Mouse (Mus musculus) adrenal gland, adult (tissue): ENCODE measurements around the gene Mxra8.

ENCODE experiments used
- DNase-seq, 2 experiments: peaks; one replicate each; pipeline ENCODE4 v3.0.0; 2022 to 2023; ENCODE audit warnings: low spot score in 1 of 2; ENCODE audit not compliant: inconsistent age in 2 of 2

Mxra8 gene

DNA sequence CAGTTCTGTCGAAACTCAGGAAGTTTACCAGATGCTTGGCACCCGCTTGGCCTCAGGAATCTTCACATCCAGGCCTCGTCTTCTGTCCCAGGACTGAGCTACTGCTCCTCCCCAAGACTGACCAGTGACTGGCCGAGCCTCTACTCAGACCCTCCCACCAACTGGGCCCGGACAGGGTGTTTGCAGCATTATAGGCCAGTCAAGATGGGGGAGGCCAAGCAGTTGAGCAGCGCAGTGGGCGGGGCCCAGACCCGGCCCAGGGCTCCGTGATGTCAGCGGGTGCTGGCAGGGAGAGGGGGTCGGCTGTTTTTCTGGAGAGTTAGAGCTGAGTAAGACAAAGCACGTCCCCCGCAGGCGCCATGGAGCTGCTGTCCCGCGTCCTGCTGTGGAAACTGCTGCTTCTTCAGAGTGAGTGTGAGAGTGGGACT, at the start of gene Mxra8:
TSS of gene Mxra8 (plus strand) at position 198 of the 428 bp plus-strand sequence.
- DNase-seq, result peak; percentile 88 to 90

DNA sequence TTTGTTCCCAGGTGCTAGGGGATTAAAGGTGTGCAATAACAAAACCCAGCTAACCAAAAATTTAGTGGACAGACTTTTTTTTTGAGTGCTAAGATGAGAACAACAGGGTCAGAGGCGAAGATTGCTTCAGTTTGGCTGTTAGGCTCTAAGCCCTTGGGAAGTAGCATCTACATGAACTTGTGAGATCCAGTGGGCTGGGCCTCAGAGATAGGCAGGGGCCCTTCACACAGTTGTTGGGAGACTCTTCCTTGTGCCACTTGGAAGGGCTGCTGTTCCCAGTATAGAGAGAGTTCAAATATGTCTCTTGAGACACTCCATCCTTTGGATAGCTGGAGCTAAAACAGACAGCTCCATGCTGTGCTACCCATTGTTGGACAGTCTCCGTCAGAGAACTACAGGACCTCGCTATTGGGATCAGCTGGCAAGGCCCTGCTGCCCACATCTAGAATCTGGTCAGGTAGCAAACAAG, 49.4 kb upstream of the Mxra8 start, which contains the start of gene Ankrd65:
TSS of gene Ankrd65 (plus strand) at position 419 of the 469 bp plus-strand sequence.
- DNase-seq, result no peak

DNA sequence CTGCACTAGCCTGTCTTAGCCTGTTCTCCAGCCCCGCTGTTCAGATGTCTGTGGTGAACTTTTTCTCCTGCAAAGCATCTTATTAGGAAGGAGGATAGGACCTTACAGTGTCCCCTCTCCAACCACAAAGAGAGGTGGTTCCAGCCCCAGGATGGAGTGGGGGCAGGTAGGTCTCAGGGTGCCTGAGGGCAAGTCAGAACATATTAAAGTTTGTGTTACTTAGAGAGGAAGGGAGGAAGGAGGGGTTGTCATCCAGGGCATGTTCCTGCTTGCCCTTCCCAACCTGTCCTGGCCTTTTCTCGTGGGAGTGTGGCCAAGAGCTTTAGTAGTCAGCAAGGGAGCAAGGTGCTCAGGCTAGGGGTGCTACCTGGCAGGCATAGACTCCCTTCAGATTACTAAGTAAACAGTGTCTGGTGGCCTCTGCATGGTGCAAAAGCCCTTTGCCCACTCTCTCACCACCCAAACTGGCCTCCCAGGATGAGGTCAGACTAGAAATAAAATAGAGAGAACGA, 48.8 kb upstream of the Mxra8 start:
- DNase-seq, result no peak

DNA sequence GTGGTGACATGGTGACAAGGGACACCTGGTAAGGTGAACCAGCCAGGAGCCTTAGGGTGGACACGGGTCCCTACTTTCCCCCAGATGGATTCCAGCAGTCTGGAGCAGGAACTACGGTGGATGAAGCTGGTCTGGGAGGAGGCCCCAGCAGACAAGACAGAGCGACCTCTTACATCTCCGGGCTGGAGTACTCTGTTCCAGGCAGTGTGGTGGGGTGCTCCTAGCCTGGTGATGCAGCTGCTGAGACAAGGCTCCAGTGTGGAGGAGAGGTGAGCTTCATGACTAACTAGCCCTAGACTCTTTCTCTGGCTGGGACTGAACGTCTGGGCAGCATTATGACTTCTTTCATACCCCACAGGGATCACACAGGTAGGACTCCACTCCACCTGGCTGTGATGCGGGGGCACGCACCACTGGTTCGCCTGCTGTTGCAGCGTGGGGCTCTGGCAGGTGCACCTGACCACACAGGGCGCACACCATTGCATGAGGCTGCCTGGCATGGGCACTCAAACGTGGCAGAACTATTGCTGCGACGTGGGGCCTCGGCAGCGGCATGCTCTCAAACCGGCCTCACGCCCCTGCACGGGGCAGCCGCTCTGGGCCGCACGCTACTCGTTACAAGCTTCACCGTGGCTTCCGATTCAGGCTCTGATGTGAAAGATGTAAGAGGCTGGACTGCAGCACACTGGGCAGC, 48.1 kb upstream of the Mxra8 start:
- DNase-seq, result peak in 1 of 2 experiments; percentile 21

DNA sequence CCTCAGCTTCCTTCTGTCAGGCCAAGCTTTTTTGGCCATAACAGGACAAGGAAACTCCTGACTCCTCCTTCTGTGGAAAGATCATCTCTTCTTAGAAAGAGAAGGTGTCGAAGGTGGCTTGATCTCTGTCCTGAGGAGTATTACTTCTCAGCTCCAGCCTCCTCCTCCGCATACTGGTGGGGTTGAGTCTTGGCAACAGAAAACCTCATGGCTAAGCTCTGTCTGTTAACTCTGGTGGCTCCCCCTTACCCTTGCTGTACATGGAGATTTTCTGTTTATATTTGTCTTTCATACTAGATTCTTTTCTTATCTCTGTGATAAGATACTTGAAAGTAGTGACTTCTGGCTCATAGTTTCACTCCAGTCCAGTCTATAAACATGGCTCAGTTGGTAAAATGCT, 45.8 kb upstream of the Mxra8 start:
- no peak for DNase-seq

DNA sequence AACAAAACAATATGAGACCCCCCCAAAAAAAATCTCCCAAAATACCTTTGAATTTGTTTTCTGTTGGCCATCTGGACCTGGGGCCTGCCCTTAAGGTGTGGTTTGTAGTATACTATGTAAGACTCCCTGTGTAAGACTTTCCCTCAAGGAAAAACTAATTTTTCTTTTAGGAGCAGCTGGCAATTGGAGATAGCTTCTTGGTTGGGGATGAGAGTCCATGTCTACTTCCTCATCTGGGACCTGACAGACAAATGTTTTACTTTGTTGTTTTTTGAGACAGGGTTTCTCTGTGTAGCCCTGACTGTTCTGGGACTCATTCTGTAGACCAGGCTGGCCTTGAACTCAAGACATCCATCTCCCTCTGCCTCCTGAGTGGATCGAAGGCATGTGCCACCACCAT, 37.4 kb upstream of the Mxra8 start:
- DNase-seq, result peak in 1 of 2 experiments; percentile 18

DNA sequence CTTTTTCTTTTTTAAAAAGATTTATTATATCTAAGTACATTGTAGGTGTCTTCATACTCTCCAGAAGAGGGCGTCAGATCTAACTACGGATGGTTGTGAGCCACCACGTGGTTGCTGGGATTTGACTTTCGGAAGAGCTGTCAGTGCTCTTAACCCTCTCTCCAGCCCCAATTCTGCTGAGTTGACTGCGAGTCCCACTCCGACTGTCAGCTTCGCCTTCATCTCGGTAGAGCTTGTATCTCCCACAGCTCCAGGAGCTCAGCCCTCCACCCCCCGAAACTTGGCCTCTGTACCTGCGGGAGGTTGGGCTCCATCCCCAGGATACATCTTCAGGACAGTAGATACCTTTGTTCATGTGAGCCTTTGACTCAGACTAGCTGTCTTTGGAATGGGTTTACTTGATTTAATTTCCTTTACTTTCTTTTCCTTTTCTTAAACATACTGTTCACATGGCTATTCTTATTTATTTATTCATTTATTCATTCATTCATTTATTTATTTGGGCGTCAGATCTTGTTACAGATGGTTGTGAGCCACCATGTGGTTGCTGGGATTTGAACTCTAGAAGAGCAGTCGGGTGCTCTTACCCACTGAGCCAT, 36.6 kb upstream of the Mxra8 start, which contains the start of gene Mrpl20:
TSS of gene Mrpl20 (plus strand) at position 138 of the 599 bp plus-strand sequence.
- DNase-seq, result peak in 1 of 2 experiments; percentile 54

DNA sequence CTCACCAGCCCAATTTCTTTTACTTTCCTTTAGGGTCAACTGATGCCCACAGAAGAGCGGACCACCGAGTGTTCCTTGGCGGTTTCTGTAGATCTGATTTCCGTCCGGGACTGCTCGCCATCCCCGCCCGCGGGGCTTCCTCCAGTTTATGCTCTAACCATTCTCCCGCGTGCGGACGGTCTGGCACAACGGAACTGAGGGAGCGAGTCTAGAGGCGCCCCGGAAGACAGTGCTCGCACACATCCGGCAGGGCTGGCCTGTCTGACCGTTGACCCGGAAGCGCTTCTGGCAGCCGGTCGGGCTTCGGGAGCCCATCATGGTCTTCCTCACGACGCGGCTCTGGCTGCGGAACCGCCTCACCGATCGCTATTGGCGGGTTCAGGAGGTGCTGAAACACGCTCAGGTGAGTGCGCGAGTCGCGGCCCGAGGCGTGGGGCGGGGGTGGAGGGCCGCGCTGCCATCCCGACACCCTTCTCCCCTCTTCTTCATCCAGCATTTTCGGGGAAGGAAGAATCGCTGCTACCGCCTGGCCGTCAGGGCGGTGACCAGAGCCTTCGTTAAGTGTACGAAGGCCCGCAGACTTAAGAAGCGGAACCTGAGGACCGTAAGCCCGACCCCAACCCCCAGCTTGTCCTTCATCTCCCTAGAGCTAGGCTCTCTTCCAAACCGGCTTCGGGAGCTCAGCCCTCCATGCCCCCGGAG, 36.0 kb upstream of the Mxra8 start:
- DNase-seq, result peak; percentile 95 to 98

DNA sequence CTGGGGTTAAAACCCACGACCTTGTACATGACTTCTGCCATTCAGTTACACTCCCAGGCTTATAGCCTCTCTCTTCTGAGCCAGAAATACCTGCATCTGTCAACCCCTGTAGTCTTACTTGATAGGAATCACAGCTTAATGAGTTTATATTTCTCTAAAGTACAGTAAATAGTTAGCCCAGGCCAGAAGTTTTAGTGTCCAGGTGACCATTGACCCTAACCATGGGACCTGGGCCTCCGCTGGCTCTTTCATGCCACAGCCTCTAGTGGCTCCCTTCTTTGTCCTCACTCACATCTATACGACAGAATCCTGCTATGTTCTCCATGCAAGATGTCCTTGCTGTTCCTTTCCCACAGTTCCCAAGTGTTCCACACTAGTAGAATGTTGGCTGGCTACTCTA, 31.6 kb upstream of the Mxra8 start:
- no peak for DNase-seq

DNA sequence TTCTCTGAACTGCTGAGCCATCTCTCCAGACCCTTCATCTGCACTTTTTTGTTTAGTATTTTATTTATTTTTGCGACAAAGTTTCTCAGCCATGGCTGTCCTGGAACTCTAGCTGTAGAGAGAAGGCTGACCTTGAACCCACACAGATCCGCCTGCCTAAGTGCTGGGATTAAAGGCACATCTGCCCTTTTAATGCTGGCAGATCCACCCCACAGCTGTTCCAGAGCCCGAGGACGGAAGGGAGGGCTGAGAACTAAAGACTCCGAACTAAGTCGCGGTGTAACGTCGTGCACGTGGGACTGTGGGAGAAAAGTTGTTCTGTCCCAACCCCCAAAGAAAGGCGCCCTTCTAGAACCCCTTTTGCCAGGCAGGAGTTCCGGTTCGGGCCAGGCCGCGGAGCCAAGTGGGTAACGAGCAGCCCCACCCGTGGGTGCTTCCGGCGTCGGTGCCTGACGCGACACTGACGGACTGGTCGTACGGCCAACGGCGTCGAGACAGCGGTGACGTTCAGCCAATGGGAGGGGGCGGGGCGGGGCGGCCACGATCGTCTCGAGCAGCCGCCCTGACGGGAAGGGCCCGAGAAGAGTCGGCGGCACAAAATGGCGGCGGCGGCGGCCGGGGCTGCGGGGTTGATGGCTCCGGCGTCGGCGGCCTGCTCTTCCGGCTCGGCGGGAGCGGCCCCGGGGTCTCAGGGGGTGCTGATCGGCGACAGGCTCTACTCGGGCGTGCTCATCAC, 27.4 kb upstream of the Mxra8 start, which contains the start of gene Ccnl2:
TSS of gene Ccnl2 (plus strand) at position 561 of the 736 bp plus-strand sequence.
- peak; percentile 96 to 98 for DNase-seq

DNA sequence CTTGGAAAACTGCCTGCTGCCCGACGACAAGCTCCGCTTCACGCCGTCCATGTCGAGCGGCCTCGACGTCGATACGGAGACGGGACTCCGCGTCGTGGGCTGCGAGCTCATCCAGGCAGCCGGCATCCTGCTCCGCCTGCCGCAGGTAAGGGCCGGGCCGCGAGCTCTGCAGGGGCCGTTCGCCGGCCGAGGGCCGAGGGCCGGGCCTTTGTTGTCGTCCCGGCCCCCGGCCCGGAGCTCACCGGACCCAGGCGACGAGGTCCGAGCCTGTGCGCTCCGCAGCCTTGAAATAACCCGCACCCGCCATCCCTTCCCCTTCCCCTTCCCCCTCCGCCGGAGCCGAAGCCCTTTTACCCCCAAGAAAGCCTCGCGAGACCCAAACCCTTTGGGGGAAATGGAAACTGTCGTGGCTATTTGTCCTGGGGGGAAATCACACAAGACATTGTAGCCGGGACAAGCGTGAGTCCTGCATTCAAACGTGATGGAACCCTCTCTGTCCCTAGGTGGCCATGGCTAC, 26.8 kb upstream of the Mxra8 start:
- DNase-seq, result peak; percentile 46 to 77

DNA sequence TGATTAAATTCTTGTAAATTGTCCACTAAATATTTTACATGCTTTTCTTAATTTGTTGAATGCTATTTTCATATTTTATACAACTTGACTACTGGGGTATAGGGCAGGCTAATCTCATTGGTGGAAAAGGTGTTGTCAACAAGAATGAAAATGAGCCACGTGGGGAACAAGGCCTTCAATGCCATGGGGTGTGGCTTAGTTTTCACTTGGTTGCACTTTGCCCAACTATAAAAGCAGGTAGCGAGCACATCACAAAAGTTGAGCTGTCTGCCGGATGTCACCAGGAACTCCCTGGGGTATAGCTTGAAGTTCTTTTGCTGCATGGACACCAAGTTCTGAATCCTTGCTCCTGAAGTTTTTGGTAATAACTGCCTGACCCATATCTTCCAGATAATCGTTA, 21.9 kb upstream of the Mxra8 start:
- DNase-seq, result peak in 1 of 2 experiments; percentile 16

DNA sequence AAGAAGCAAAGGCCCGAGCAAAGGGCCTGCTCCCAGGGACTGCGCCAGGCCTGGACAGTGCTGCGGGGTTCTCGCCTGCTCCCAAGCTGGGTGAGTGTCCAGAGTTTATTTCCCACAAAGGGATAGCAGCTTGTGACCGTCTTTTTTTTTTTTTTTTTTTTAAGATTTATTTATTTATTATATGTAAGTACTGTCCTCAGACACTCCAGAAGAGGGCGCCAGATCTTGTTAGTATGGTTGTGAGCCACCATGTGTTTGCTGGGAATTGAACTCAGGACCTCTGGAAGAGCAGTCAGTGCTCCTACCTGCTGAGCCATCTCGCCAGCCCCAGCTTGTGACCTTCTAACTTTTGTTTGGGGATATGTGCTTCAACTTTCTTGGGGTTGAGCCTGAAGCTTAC, 18.5 kb upstream of the Mxra8 start:
- DNase-seq, result peak in 1 of 2 experiments; percentile 56

DNA sequence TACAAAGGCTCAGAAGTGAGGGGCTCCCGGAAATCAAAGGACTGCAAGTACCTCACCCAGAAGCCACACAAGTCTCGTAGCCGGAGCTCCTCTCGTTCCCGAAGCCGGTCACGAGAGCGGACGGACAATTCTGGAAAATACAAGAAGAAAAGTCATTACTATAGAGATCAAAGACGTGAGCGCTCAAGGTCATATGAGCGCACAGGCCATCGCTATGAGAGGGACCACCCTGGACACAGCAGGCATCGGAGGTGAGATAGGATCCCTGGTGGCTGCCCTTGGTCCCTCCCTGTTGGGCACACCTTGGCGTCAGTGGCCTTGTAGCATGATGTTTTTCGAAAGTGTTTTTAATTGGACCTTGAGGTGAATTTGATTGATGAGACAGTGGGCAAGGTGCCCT, 16.0 kb upstream of the Mxra8 start:
- peak; percentile 38 to 83 for DNase-seq

DNA sequence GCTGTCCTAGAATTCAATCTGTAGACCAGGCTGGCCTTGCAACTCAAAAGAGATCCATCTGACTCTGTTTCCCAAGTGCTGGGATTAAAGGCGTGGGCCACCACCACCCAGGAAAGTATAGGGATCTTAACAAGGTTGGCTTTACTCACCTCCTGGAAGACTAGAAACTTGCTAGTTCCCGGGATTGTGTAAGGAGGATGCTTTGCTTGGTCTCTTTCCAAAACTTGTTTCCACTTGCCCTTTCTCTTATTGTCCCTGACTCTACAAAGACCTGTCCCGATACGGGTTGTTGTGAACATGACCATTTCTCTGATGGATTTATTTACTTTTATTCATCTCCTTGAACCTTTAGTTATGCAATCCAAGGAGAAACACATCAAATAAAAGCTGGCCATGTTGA, 9.6 kb upstream of the Mxra8 start:
- peak in 1 of 2 experiments; percentile 65 for DNase-seq

DNA sequence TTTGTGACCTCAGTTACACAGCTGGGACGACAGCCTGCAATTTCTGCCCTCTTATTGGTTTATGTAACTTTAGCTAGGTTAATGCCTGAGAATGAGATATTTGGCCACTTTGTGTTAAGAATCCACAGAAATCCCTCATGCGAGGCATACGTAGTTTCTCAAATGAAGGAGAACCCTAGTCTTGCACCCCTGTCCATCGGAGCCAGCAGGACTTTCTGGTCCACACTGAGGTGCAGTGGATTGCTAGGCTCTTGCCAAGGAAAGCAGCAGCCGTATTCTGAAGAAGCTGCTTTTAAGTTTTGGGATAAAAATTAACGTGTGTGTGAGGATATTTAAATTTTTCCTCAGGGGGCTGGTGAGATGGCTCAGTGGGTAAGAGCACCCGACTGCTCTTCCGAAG, 8.9 kb upstream of the Mxra8 start:
- no peak for DNase-seq

DNA sequence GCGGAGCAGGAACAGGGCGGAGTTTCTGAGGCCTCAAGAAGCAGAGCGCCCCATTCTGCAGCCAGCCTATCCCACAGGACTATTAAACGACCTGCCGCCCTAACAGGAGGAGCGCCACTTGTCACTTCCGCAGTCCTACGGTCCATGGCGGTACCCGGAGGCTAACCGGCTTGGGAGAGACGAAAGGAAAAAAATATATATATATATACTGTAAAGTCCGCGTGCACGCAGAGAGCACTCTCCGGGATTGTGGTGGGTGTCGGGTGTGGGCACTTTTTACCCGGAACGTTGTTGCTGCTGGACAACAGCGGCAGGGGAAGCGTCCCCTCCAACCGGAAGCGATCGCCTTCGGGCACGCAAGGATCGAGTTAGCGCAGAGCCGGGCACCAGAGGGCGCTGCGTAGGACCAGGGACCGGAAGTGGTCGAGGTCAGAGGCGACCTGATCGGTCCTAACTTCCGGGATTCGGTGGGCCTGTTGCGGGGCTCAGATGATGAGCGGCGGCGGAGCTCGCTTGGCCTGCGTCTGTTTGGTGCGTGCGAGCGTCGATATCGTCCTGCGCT, 8.2 kb upstream of the Mxra8 start, which contains the start of gene Aurkaip1:
TSS of gene Aurkaip1 (plus strand) at position 68 of the 562 bp plus-strand sequence.
- peak; percentile 96 to 98 for DNase-seq

DNA sequence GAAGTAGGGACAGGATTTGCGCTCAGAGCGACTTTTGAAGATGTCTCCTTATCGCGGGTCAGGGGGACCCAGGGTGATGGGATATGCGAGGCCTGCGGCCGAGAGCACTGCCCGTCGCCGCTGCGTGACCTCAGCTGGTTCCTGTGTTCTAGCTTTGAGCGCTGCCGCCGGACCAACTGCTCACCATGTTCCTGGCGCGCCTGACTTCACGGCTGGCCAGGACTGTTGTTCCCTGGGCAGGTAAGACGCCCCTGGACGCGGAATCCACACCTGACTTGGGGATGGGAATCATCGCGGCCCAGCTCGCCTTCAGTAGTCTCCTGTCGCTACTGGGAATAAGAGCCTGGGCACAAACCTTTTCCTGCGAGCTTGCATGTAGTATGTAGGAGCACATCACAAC, 7.6 kb upstream of the Mxra8 start:
- DNase-seq, result no peak

DNA sequence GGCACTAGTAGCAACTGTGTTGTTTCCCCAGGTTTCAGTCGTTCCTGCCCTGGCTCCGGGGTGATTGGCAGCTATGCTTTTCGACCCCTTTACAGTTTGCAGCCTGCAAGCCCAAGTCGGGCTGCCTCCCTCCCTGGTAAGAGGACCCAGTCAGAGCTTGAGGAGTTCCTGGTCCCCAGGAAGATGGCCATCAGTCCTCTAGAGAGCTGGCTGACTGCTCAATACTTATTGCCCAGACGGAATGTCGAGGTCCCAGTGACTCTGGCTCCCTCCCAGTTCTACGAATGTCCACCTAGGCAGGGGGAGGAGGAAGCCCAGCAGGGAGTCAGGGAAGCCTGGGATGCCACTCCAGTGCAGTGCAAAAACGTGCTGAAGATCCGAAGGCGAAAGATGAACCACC, 7.2 kb upstream of the Mxra8 start:
- no peak for DNase-seq

DNA sequence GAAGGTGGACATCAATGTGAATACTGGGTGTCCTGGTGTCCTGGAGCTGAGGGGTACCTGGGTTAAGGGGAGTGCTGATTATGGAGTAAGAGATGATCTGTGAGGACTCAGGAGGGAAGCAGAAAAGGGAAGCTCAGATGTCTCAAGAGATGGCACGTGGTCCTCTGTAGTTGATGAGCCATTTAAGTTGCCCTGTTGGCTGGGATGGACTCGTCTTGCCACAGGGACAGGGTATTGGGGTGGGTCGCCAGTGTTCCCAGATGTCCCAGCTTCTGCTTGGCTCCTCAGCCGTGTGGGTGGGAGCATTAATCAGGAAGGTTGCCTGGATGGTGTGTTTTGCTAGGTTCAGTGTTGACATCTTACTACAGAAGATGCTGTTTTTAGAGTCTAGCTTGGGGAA, 6.2 kb upstream of the Mxra8 start:
- DNase-seq, result no peak
